Mouse (Mus musculus) neutrophil, adult 65 days (primary cell): ENCODE results near the gene Sumo2. TPM values are rescaled to one million over a fixed set of nuclear protein-coding genes. Genes with fewer than 3 reads are reported as not detected.

Experiments used
- total RNA-seq: library from RNA; stranded (reverse); gene quantifications from 2 replicates; pipeline ENCODE4 v1.2.4, GENCODE M21; 2023

The Sumo2 gene
- total RNA-seq: 130 and 148 TPM in 2 replicates

GRCm38 (mm10) chr11:115536038-115536681 is at the start of gene Sumo2:
TSS of gene Sumo2 (minus strand) at chr11:115536276.

GRCm38 (mm10) chr11:115564064-115564809 is 28.2 kb upstream of the Sumo2 start, which contains the start of gene Nup85:
TSS of gene Nup85 (plus strand) at chr11:115564434.

GRCm38 (mm10) chr11:115514238-115514663 is 21.8 kb downstream of the Sumo2 start, which contains the start of gene Jpt1:
TSS of gene Jpt1 (minus strand) at chr11:115514387.

GRCm38 (mm10) chr11:115491356-115492083 is 44.6 kb downstream of the Sumo2 start, which contains the start of gene Nt5c:
TSS of gene Nt5c (minus strand) at chr11:115491862.

GRCm38 (mm10) chr11:115475025-115475757 is 60.9 kb downstream of the Sumo2 start, which contains the start of gene Armc7:
TSS of gene Armc7 (plus strand) at chr11:115475667.

Other genes with a start within 250 kb of the Sumo2 start
- gene Fads6, start 238.6 kb downstream of the Sumo2 start, total RNA-seq: 2.1 and 2.4 TPM in 2 replicates
- not detected in 2 replicates for gene Otop2, start 229.1 kb downstream of the Sumo2 start, total RNA-seq
- not detected in 2 replicates for gene Ush1g, start 214.2 kb downstream of the Sumo2 start, total RNA-seq
- gene Otop3, start 201.5 kb downstream of the Sumo2 start, total RNA-seq: not detected in 2 replicates
- gene Hid1, start 168.5 kb downstream of the Sumo2 start, total RNA-seq: 0.93 and 0.95 TPM in 2 replicates
- 0.14 TPM in 1 of 2 replicates, not detected in the other for gene Cdr2l, start 154.4 kb downstream of the Sumo2 start, total RNA-seq
- gene Mrpl58, start 132.5 kb downstream of the Sumo2 start, total RNA-seq: 23.7 and 42.3 TPM in 2 replicates
- 166 and 192 TPM in 2 replicates for gene Atp5h, start 116.3 kb downstream of the Sumo2 start, total RNA-seq
- 20.6 and 26.8 TPM in 2 replicates for gene Kctd2, start 116.1 kb downstream of the Sumo2 start, total RNA-seq
- gene Trim80, start 95.7 kb downstream of the Sumo2 start, total RNA-seq: not detected in 2 replicates
- not detected in 2 replicates for gene Slc16a5, start 73.8 kb downstream of the Sumo2 start, total RNA-seq
- gene Armc7, start 60.6 kb downstream of the Sumo2 start, total RNA-seq: 79.7 and 93.7 TPM in 2 replicates
- gene Nt5c, start 44.4 kb downstream of the Sumo2 start, total RNA-seq: 35.0 and 36.8 TPM in 2 replicates
- gene Jpt1, start 21.9 kb downstream of the Sumo2 start, total RNA-seq: 107 and 122 TPM in 2 replicates
- gene Nup85, start 28.2 kb upstream of the Sumo2 start, total RNA-seq: 28.8 and 36.7 TPM in 2 replicates
- 10.9 and 12.7 TPM in 2 replicates for gene Mrps7, start 67.6 kb upstream of the Sumo2 start, total RNA-seq
- gene Gga3, start 67.8 kb upstream of the Sumo2 start, total RNA-seq: 50.7 and 64.3 TPM in 2 replicates
- gene Mif4gd, start 76.7 kb upstream of the Sumo2 start, total RNA-seq: 16.9 and 23.3 TPM in 2 replicates
- 10.0 and 10.7 TPM in 2 replicates for gene Slc25a19, start 92.0 kb upstream of the Sumo2 start, total RNA-seq
- 197 and 236 TPM in 2 replicates for gene Grb2, start 172.3 kb upstream of the Sumo2 start, total RNA-seq
- 31.7 and 49.2 TPM in 2 replicates for gene Tmem94, start 229.2 kb upstream of the Sumo2 start, total RNA-seq